Mouse (Mus musculus) heart, adult 18-20 months (tissue): ENCODE data around the gene Ddah1. TPM values are rescaled to one million over a fixed set of nuclear protein-coding genes. Genes with fewer than 3 reads are reported as not detected.

ENCODE experiments used
- DNase-seq, 2 experiments: peaks; one replicate each; pipeline ENCODE4 v3.0.0; 2021 to 2022; ENCODE audit warnings: mixed read lengths in 1 of 2
- total RNA-seq, 2 experiments: library from RNA; stranded (reverse); gene quantifications; 2 replicates each; pipeline ENCODE4 v1.2.3; 2021

Gene Ddah1
- total RNA-seq, 2 experiments from 2014 or later = 6.4 to 8.2 TPM

DNA sequence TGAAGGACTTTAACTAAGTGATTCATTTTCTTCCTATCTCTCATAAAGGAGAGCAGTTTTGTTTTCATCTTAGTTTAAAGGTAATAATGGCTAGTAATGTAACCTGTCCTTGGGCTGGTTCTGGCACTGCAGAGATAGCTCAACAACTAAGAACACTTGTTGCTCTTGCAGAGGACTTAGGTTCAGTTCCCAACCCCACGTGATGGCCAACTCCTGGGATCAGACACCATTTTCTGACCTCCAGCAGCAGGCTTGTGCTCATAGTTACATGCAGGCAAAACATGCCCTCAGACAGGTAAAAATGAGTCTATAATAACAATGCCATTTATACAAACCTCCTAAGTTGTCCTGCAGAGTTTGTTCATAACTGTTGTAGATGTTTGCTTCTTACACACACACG lies 5.9 kb downstream of the Ddah1 start:
- no peak for DNase-seq

DNA sequence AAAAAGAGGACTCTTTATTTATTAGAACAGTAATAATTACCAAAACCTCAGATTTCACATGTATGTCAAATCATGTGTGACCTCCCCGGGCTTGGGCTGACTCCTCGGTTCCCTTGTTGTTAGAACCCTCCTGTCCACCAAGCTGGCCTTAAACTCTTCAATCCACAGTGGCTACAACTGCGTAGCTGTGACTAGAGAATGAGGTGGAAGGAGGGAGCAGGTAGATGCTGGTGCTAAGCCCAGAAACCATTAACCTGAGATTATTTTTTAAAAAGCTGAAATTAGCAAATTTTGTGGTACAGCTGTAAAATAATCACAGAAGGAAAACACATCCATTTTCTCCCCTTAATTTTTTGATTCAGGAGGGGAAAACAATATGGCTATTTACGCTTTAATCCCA lies 10.0 kb downstream of the Ddah1 start:
- no peak for DNase-seq

DNA sequence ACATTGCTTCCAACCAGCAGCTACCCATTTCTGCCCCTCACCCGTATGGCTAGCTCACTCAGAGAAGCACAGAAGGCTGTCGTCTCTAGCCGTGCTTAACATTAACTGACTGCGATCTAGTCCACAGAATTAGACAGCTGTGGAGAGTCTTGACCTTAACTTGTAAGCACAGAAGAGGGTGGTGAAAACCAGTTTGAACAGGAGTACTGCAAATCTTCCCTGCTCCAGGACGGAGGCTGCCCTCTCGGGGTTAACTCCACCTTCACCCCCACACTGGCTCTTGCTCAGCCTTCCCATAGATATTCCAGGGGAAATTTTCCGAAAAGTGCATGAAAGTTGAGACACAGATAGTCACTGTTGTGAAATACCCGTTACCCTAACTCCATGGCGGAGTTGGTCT lies 14.9 kb downstream of the Ddah1 start:
- DNase-seq = no peak

DNA sequence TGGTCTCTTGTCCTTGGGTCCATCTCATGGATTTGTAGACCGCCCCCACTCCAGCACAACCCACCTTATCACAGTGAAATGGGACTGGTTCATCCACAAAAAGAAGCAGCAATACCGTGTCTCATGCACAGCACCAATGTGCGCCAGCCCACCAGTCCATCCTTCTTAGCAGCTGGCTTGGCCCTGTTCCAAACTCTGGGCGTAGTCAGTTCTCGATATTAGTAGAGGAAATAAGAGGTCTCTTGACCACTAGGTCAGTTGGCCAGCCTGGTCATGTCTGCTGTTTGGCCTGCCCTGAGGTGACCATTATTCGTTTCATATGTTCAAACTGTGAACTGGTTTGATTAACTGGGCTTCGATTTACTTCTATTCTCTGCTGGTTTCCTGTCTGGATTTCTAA lies 15.9 kb downstream of the Ddah1 start:
- DNase-seq = no peak

DNA sequence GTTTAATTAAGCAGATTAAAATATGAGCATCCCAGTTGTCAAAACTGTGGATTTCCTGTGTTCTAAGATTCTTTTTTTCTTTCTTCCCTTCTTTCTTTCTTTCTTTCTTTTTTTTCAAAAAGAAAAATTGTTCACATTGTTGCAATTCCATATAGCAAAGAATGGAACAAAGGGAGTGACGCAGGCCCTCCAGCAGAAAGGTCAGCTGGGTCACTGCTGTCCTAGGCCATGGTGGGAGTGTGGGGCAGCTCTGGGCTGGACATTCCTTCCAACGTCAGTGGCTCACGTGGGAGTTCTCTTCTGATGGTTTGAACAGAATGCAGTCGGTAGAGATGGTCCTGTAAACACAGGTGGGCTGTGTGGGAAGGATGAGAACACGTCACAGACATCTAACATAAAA lies 16.8 kb downstream of the Ddah1 start:
- no peak for DNase-seq

DNA sequence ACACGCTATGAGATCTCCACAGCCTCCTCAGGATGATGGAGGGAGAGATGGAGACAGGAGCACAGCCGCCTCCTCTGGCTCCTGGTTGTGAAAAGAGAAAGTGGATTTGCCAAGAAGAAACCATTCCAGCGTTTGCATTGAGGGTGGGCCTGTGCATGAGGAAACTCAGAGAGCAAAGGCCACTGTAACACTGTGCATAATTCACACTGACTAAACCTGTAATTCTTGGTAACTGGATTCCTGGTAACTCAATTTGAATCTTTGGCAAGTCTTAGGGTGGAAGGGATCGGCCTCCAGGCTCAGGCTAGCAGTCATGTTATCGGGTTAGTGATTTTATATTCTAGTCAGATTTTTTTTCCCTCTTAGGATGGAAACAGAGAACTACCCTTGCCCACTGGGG lies 17.4 kb downstream of the Ddah1 start:
- no peak for DNase-seq

DNA sequence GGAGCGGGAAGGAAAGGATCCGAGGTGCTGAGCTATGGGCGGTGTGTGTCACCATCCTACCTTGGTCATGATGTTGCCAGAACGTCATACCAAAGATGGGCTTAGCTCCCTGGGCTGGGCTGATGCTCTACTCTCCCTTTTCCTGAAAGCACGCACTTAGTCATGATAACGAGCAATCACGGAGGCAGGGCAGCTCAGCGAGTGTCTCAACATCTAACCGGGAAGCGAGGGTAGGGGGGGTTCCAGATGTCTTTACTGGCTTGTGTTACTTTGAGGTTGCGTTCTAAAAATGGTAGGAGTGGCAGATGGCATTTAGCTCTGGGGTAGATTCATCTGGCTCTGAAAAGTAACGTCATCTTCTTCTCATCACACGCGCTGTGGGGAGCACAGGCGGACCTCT lies 18.5 kb downstream of the Ddah1 start:
- DNase-seq = no peak

DNA sequence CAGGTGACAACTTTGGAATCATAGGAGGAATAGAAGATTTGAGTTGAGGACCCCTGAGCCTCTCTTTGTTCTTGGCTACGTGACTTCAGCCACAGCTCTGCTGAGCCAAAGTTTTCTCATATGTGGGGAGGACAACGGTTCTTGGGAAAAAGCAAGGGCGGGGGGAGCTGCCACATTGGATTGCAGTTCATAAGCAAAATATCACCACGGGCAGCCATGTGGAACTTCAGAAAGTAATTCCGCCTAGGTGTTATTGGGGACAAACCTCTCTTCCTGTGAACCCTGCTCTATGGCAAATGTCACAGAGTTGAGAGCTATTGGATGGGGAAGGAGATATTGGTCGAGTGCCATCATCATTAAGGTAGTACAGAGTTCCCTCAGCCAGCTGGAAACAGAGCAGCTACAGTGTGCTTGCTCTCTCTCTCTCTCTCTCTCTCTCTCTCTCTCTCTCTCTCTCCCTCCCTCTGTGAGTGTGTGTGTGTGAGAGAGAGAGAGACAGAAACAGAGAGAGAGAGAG lies 20.0 kb downstream of the Ddah1 start:
- no peak for DNase-seq

DNA sequence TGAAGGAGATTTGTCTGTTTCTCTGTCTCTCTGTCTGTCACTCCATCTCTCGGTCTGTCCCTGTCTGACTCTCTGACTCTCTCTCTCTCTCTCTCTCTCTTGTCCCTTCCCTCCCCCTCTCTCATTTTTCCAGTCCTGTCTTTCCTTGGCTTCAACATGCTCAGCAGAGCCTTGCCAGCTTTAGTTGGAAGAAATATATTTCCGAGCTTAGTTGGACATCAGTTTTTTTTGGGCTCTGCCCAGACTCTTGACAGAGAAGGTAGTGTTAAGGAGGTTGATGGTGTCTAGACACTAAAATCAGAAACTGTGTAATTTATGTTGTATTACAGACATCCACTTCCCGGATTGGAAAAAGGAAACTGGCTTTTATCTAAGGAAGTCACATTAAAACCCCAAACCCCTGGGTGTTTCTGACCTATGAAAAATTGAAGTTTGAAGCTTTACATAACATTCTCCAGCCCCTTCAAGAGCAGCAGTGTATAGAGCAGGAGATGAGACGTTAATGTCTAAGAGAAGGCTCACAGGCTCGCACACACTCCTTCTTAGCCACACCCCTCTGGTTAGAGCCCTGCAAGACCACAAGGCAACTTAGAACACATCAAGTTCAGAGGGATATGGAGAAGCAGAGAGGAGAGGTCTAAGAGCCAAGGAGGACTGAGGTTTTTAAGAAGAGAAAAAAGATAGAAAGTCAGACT lies 21.0 kb downstream of the Ddah1 start:
- DNase-seq = no peak

DNA sequence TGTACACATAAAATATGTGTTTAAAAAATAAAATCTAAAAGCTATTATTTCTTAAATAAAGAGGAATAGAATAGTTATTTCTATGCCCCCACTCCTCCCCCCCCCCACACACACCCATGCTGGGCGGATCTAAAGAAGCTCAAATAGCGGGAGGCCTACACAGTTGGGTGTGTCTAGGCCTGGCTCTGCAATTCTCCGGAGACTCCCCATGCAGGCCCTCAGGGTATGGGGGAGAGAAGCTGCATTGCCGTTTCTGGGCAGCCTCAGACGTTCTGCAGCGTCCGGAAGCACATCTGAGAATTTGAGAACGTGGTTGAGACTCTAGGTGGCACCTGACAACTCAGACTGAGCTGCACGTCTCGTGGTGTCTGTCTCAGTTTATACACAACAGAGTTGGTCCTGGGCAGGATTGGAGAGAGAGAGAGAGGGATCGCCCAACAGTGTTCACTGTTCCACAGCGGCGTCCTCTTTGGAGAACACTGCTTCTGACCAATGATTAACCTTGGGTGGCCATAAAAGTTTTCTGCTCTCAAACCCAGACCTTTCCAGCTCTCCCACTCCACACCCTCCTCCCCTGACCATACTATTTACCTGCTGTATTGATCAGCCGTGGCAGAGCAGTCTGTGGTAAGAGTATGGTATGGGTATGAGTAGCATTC lies 22.4 kb downstream of the Ddah1 start:
- no peak for DNase-seq

DNA sequence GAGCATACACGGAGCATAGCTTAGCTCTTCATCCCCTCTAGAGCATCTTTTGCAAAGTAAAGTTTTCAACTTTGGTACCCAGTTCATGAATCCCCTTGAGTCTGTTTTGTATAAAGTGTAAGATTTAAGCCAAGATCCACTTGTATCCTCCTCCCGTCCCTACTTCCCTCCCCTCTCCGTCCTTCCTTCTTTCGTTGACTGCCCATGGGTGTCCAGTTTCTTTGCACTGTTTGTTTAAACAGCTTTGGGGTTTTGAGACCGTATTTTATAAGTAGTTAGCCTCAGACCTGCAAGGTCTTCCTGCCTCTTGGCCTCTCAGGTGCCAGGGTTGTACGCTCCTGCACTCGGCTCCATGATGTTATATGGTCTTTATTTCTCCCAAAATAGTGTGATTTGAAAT lies 26.8 kb downstream of the Ddah1 start:
- no peak for DNase-seq

DNA sequence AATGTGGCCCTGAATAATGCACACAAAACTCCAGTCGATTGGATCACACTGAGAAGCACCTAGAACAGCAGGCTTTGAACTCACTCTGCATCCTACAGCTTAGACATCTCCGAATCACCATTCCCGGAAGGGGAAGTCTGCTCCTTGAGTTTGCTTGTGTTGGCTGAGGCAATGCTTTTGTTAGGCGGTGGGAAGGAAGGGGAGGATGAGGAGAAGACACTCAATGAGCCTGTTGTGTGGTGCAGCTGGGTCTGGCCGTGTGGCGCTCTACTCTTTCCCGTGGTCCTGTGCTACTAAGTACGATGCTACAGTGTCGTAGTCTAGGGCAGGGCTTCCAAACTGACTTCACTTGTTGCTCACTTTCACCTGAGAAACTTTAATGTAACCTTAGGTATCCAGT lies 28.8 kb downstream of the Ddah1 start:
- peak in 1 of 2 experiments; percentile 20 for DNase-seq

DNA sequence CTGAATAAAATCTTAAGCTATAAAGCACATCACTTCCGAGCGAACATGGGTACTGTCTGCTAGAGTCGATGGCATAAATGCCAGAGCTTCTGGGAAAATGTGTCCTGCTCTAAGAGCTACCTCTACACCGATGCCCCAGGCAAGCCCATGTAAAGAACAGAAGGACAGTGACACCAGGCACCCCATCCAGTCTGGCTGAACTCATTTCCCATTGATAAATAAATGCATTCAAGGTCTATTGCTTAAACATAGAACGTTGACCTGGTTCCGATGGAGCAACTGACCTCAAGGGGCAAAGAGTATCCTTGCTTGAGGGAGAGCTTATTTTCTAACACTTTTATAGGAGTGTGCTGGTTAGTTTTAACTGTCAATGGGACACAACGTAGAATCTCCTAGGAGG lies 30.6 kb downstream of the Ddah1 start:
- no peak for DNase-seq

DNA sequence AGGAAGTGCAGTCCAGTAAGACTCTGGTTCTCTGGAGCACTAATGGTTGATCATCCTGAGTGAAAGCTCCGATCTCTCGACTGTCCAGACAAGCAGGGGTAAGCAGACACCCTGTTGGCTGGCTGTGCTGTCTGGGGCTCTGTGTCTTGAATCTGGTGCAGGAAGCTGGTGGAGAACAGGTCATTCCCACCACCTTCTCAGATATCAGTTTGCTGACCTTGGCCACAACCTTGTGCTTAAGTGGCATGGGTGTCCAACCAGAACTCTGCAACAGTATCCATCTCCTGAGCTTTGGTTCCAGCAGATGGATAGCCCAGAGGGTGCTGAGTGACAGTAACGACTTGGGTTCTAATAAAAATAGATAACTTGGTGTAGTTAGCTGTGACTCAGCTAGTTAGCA lies 31.8 kb downstream of the Ddah1 start:
- DNase-seq = peak; percentile 12 to 31

DNA sequence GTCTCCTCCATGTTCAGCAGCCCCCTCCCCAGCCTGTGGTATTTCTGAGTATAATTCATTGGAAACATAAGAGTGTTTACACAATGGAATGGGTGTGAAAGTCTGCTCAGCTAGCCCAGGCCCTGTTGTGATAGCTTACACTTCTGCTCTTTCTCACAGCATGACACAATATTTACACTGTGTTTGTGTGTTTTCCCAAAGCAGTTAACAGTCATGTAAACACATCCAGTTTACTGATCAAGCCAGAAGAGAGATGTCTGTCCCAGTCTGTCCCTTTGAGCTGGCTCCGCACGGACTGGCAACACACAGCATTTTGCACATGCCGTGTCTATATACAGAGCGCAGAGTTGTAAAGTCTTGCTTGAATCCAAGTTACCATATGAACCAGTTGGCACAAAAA lies 32.2 kb downstream of the Ddah1 start:
- DNase-seq = peak in 1 of 2 experiments; percentile 7

DNA sequence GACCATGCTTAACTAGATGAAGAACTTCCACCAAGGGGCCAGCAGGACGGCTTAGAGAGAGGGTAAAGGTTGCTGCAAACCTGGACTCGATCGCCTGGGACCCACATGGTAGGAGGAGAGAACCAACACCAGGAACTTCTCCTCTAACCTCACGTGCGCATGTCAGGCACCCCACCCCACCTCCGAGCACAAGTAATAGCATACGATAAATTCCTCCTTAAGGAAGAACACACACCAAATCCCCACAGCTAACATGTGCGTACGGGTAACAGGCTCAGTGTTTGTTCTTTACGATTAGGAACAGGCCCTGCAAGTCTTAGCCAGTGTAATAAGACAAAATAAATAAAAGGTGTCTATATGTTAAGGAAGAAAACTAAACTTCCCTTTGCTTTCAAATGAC lies 35.9 kb downstream of the Ddah1 start:
- DNase-seq = no peak

DNA sequence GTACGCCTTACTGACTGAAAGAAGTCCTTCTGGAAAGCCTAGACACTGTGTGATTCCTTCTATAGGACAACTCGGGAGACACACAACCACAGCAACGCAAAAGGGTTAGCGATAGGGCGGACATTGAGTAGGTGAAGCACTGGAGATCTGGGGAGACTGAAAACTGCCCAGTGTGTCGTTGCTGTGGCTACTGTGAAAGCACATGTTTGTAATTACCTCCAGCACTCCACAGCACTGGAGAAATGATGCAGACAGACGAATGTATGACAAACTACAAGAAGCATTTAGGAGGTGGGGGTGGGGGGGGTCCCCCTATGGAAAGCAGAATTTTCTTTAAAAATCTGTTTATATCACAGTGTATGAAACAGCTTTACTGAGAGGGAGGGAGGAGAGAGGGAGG lies 37.4 kb downstream of the Ddah1 start:
- DNase-seq = no peak

DNA sequence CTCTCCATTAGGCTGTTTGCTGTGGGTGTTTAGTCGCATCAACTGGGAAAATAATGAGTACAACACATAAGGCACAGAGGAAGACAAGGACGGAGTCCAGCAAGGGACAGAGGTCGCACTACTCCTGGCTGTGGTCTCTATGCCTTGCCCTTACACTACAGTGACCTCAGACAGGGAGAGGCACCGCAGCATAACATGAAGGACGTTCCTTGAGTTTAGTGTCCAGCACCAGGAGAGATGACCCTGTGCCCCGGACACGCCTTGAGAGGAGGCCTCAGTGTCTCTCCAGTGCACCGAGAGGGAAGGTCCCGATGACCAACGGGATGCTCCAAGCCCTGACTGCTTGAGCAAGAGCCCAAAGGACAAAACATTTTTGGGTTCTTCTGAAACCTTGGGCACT lies 39.6 kb downstream of the Ddah1 start:
- DNase-seq = peak in 1 of 2 experiments; percentile 11

DNA sequence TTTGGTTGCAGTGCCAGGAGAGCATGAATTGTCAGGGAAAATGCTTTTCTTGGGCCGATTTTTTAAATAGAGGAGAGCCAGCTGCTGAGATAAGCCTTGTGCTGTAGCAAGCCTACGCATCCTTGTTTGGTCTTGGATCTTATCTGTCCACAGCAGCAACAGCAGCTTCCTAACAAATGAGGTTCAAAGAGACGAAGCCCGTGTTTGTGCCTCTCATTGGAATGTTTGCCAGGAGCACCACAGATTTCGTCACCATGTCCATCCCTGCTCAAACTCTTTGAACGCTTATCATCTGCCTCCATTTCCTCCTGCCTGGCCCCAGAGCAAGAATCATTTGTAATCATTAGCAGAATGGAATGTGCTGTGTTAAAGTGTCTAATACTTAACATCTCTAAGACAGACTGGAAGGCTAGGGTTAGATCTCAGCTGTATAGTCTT lies 40.3 kb downstream of the Ddah1 start:
- peak; percentile 61 to 75 for DNase-seq

DNA sequence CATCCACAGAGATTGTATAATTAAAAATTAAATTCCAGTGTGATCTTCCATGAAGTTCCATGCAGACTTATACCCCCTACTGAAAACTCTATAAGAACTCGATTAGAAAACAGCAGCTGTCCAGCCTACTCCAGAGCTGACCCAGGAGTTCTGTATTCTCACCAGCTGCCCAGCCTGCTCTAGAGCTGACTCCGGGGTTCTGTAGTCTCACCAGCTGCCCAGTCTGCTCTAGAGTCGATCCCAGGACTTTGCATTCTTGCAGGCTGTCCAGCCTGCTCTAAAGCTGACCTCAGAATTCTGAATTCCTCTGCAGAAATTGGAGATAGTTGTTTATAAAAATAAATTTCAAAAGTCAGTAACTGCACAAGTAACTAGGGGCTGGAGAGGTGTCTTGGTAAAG lies 40.9 kb downstream of the Ddah1 start:
- DNase-seq = no peak

DNA sequence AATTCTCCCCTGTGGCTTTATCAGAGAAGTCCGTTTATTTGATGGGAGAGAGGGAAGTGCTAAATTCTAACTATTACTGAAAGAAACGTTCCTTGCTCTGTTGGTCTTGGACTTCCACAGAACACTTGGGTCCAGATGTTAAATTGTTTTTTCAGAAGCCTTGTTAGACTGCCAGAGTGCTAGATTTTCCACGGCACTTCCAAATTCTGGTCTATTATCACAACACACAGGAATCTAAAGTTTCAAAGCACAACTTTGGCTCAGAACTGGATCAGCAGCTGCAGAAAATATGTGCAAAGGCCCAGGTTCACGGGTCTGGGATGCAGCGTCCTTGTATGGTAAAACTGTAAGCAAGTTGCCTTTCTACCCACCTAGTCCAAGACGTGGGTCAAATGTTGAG lies 43.6 kb downstream of the Ddah1 start:
- peak; percentile 35 to 58 for DNase-seq

DNA sequence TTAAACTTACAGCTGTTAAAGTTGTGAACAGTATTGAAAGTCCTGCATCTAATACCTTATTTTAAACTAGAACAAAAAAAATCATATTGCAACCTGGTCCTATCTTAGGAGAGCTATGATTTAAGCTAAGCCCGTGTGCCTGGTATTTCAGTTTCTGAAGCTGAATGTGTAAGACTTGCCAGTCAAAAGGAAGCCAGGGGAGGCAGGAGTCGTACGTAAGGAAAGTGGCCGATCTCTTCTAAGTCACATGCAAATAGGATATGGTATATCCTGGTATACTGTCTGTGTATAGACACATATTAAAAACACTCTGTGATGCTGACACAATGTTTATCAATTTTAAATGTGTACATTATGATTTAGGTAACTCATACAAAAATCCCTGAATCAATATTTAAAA lies 47.4 kb downstream of the Ddah1 start:
- no peak for DNase-seq

DNA sequence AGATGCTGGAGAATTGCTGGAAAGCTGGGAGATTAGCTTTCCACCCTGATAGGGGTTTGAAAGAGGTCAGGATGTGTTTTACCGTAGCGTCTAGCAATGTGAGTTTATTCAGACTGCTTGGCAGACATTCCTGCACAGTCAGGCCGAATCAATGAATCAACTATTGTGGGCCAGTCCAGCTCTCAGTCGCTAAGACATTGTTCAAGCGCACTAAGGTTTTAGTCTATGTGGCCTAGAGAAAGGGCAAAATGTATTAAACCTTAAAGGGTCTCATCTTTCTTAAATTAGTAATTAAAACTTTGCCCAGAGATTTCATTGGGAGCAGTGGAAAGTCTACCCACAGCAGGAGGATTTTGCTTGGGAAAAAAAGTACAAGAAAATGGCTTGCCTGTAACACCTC lies 48.0 kb downstream of the Ddah1 start:
- DNase-seq = no peak

DNA sequence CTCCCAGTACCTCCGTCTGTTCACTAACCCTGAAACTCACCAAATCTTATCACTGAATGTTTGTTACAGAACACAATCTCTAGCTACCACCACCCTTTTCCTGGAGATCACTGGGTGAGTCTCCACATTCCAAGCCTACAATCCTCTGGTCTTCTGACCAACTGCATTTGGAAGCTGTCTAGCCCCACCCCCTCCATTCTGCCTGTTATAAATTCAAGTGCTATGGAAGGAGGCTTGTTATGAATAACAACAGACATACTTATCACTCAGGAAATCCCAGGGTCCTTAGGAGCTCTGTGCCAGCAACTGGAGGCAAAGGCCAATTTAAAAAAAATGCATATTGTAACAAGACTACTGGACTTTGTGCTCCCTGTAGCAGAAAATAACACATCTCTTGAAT lies 58.3 kb downstream of the Ddah1 start:
- peak; percentile 24 to 44 for DNase-seq
